Comparison of ENCODE assay signal across 16 mouse cellular contexts in the genomic region with DNA sequence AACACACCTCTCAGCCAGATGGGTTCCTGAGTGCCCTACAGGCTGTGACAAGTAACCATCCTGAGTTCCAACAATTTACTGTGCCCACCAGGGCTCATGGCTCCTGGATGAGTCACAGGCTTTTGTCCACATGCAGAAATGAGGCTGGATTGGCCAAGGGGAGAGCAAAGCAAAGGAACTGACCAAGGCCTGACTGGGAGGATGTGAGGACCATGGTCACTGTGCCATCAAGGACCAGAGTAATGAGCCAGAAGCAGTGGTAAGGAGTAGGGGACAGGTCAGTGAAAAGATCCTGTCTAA.
DNase-seq lines count a peak whose midpoint lies in the region; ATAC-seq and TF ChIP-seq lines count a peak whose summit lies in the region.
"Had no signal": no experiment of that assay in that cellular context is flagged by ENCODE, and none has a peak within 500 bp of the region (broad histone marks: within the 10 kb centered on the region; RNA-seq: fewer than 3 reads in every experiment).

No protein-coding gene starts in this region.

- TF ChIP-seq POLR2A in heart, adult 2 months (IDR thresholded peaks at IDR 0.05; ENCODE audit: insufficient read depth, low read depth, low read length), result no peak

- DNase-seq in heart, adult 2 months, result no peak
- DNase-seq in liver, embryonic 14.5 days (ENCODE audit: low read depth in 3 of 3, low spot score in 3 of 3), result no peak
- no peak for DNase-seq in liver, embryonic 11.5 days (ENCODE audit: low spot score)
- DNase-seq in layer of hippocampus, adult 8-10 months (ENCODE audit: low spot score in 2 of 2), result no peak
- no peak for DNase-seq in ovary, postnatal 14 days (ENCODE audit: low spot score)
- DNase-seq: adrenal gland, adult 8-10 months; forebrain, postnatal 0 days; heart, adult 18-20 months; heart, postnatal 36 days; layer of hippocampus, postnatal 36 days; midbrain, embryonic 14.5 days had no signal

- 0 out of 2 replicates have a peak overlapping the region, but pooled peaks have one; percentile 7 for H3K4me2 ChIP-seq in heart, embryonic 13.5 days
- 0 out of 2 replicates have a peak overlapping the region, but pooled peaks have one; percentile 6 for H3K4me2 ChIP-seq in liver, embryonic 14.5 days (ENCODE audit: low read depth)
- no peak overlapping the region for H3K4me2 ChIP-seq in liver, embryonic 11.5 days
- no peak overlapping the region; the same call in 1 of the 2 replicates for H3K4me2 ChIP-seq in embryonic facial prominence, embryonic 13.5 days
- H3K4me2 ChIP-seq in neural tube, embryonic 15.5 days, result no peak overlapping the region
- H3K4me2 ChIP-seq: intestine, embryonic 15.5 days had no signal

- peak overlapping the region; percentile 50; the same call in 1 of the 2 replicates for H3K27ac ChIP-seq in heart, embryonic 13.5 days (replicated peaks)
- no peak overlapping the region for H3K27ac ChIP-seq in heart, adult 2 months
- H3K27ac ChIP-seq in liver, embryonic 14.5 days, result peak overlapping the region; percentile 92
- H3K27ac ChIP-seq in liver, embryonic 11.5 days (ENCODE audit: low read depth, low read length), result no peak overlapping the region
- H3K27ac ChIP-seq in embryonic facial prominence, embryonic 13.5 days, result peak overlapping the region; percentile 78
- H3K27ac ChIP-seq in neural tube, embryonic 15.5 days (replicated peaks), result no peak overlapping the region
- H3K27ac ChIP-seq: intestine, embryonic 15.5 days; stomach, postnatal 0 days had no signal

- intact Hi-C loops in heart, adult 2 months (cut with DNase I), result no loop called here

- TF ChIP-seq EP300 in heart, adult 2 months (IDR thresholded peaks at IDR 0.05; ENCODE audit: insufficient read depth, low read depth, low read length), result no peak
- no peak for TF ChIP-seq EP300 in liver, embryonic 14.5 days (IDR thresholded peaks at IDR 0.05; ENCODE audit: low read depth)

- H3K4me3 ChIP-seq in heart, embryonic 13.5 days, result no peak overlapping the region
- H3K4me3 ChIP-seq in heart, adult 2 months, result no peak overlapping the region
- H3K4me3 ChIP-seq in liver, embryonic 14.5 days (ENCODE audit: insufficient read depth in 1 of 2, low read depth in 2 of 2, low read length in 2 of 2), result no peak overlapping the region
- H3K4me3 ChIP-seq in liver, embryonic 11.5 days (ENCODE audit: low read depth, low read length), result no peak overlapping the region
- no peak overlapping the region for H3K4me3 ChIP-seq in embryonic facial prominence, embryonic 13.5 days
- H3K4me3 ChIP-seq in neural tube, embryonic 15.5 days (replicated peaks), result no peak overlapping the region
- H3K4me3 ChIP-seq: intestine, embryonic 15.5 days had no signal

- H3K36me3 ChIP-seq in heart, embryonic 13.5 days, result no peaks in the 10 kb centered on the region
- H3K36me3 ChIP-seq in heart, adult 2 months (ENCODE audit: control insufficient read depth, insufficient read depth, low read length), result no peaks in the 10 kb centered on the region
- no peaks in the 10 kb centered on the region for H3K36me3 ChIP-seq in liver, embryonic 14.5 days (replicated peaks; ENCODE audit: control insufficient read depth, insufficient read depth, low read depth)
- H3K36me3 ChIP-seq in liver, embryonic 11.5 days (ENCODE audit: control insufficient read depth, insufficient read depth, low read length), result no peaks in the 10 kb centered on the region
- no peaks in the 10 kb centered on the region for H3K36me3 ChIP-seq in embryonic facial prominence, embryonic 13.5 days
- no peaks in the 10 kb centered on the region for H3K36me3 ChIP-seq in neural tube, embryonic 15.5 days
- H3K36me3 ChIP-seq: intestine, embryonic 15.5 days had no signal

- H3K9ac ChIP-seq in heart, embryonic 13.5 days, result 0 out of 2 replicates have a peak overlapping the region, but pooled peaks have one; percentile 7
- H3K9ac ChIP-seq in heart, adult 2 months (ENCODE audit: low read depth, low read length), result no peak overlapping the region
- peak overlapping the region; percentile 45; the same call in 1 of the 2 replicates for H3K9ac ChIP-seq in liver, embryonic 14.5 days (replicated peaks)
- no peak overlapping the region for H3K9ac ChIP-seq in liver, embryonic 11.5 days (ENCODE audit: low read depth, low read length)
- H3K9ac ChIP-seq in embryonic facial prominence, embryonic 13.5 days, result no peak overlapping the region
- no peak overlapping the region for H3K9ac ChIP-seq in neural tube, embryonic 15.5 days (replicated peaks)
- H3K9ac ChIP-seq: forebrain, postnatal 0 days; intestine, embryonic 15.5 days had no signal

- TF ChIP-seq CTCF in heart, adult 2 months (IDR thresholded peaks at IDR 0.05), result no peak
- no peak for TF ChIP-seq CTCF in liver, embryonic 14.5 days (IDR thresholded peaks at IDR 0.05; ENCODE audit: low read depth)

- H3K4me1 ChIP-seq in heart, embryonic 13.5 days, result peaks cover 27% of the 10 kb centered on the region
- peaks cover 2% of the 10 kb centered on the region; the same call in 1 of the 2 replicates for H3K4me1 ChIP-seq in heart, adult 2 months (ENCODE audit: control insufficient read depth, insufficient read depth, low read length)
- H3K4me1 ChIP-seq in liver, embryonic 14.5 days (replicated peaks; ENCODE audit: control insufficient read depth in 2 of 2, insufficient read depth in 2 of 2, low read length in 1 of 2), result peaks cover 27 to 43% of the 10 kb centered on the region in 2 experiments
- H3K4me1 ChIP-seq in liver, embryonic 11.5 days (replicated peaks; ENCODE audit: control insufficient read depth, insufficient read depth, low read length), result no peaks in the 10 kb centered on the region
- H3K4me1 ChIP-seq in embryonic facial prominence, embryonic 13.5 days, result peaks cover 60% of the 10 kb centered on the region
- peaks cover 24% of the 10 kb centered on the region for H3K4me1 ChIP-seq in neural tube, embryonic 15.5 days
- H3K4me1 ChIP-seq: intestine, embryonic 15.5 days had no signal

- ATAC-seq in heart, embryonic 13.5 days (ENCODE audit: extremely low read depth, insufficient number of reproducible peaks, low FRiP score, low TSS enrichment), result no peak
- ATAC-seq in liver, embryonic 14.5 days (ENCODE audit: insufficient read depth), result no peak
- ATAC-seq in liver, embryonic 11.5 days (replicated peaks; ENCODE audit: low FRiP score), result no peak
- ATAC-seq in embryonic facial prominence, embryonic 13.5 days (ENCODE audit: insufficient number of reproducible peaks, insufficient read depth, low FRiP score, low TSS enrichment, low read depth), result no peak
- peak; percentile 4; the same call in 1 of the 2 replicates for ATAC-seq in neural tube, embryonic 15.5 days (ENCODE audit: low FRiP score)
- ATAC-seq: forebrain, postnatal 0 days; intestine, embryonic 15.5 days had no signal

- H3K79me2 ChIP-seq in heart, adult 2 months (replicated peaks; ENCODE audit: control insufficient read depth, insufficient read depth, low read length), result no peaks in the 10 kb centered on the region

- 0 out of 2 replicates have a peak, but pooled peaks cover 5% of the 10 kb centered on the region for H3K9me3 ChIP-seq in heart, embryonic 13.5 days
- no peaks in the 10 kb centered on the region for H3K9me3 ChIP-seq in liver, embryonic 14.5 days (ENCODE audit: control insufficient read depth, low read length)
- no peaks in the 10 kb centered on the region for H3K9me3 ChIP-seq in liver, embryonic 11.5 days (ENCODE audit: control insufficient read depth, low read length)
- H3K9me3 ChIP-seq in embryonic facial prominence, embryonic 13.5 days, result no peaks in the 10 kb centered on the region
- H3K9me3 ChIP-seq in neural tube, embryonic 15.5 days (replicated peaks), result no peaks in the 10 kb centered on the region
- H3K9me3 ChIP-seq: intestine, embryonic 15.5 days had no signal

- H3K27me3 ChIP-seq in heart, embryonic 13.5 days (replicated peaks), result peaks cover 11% of the 10 kb centered on the region
- no peaks in the 10 kb centered on the region for H3K27me3 ChIP-seq in heart, adult 2 months (ENCODE audit: control insufficient read depth, insufficient read depth, low read length)
- no peaks in the 10 kb centered on the region; the same call in 1 of the 2 replicates for H3K27me3 ChIP-seq in liver, embryonic 14.5 days (ENCODE audit: control insufficient read depth, insufficient read depth, low read length)
- H3K27me3 ChIP-seq in liver, embryonic 11.5 days (replicated peaks; ENCODE audit: control insufficient read depth, insufficient read depth, low read length), result no peaks in the 10 kb centered on the region; the same call in 1 of the 2 replicates
- H3K27me3 ChIP-seq in embryonic facial prominence, embryonic 13.5 days, result no peaks in the 10 kb centered on the region
- no peaks in the 10 kb centered on the region; the same call in 1 of the 2 replicates for H3K27me3 ChIP-seq in neural tube, embryonic 15.5 days (replicated peaks)
- H3K27me3 ChIP-seq: intestine, embryonic 15.5 days had no signal

Comparison
In these comparisons a context has a peak if more than half of its experiments do, and no peak if none do; other contexts are left out.
1. H3K27ac ChIP-seq: peak in heart, embryonic 13.5 days (single experiment), liver, embryonic 14.5 days (single experiment) and embryonic facial prominence, embryonic 13.5 days (single experiment); none in heart, adult 2 months (single experiment), liver, embryonic 11.5 days (single experiment) and neural tube, embryonic 15.5 days (single experiment).
2. H3K4me2 ChIP-seq: peak in heart, embryonic 13.5 days (single experiment) and liver, embryonic 14.5 days (single experiment); none in liver, embryonic 11.5 days (single experiment), embryonic facial prominence, embryonic 13.5 days (single experiment) and neural tube, embryonic 15.5 days (single experiment).
3. H3K9ac ChIP-seq: peak in heart, embryonic 13.5 days (single experiment) and liver, embryonic 14.5 days (single experiment); none in heart, adult 2 months (single experiment), liver, embryonic 11.5 days (single experiment), embryonic facial prominence, embryonic 13.5 days (single experiment) and neural tube, embryonic 15.5 days (single experiment).